Mouse (Mus musculus): ENCODE measurements at regions not wholly inside any gene's neighbourhood (a gene's known extent, or its start where the extent isn't known, plus 50 kb on each side); places are given as distances from the start of the nearest gene placed in this dataset.

GRCm38 (mm10) chr7:68851981-68852575 lies 103.0 kb upstream of the Arrdc4 start:
- H3K4me1 ChIP-seq (ENCODE audit: control insufficient read depth, insufficient read depth, low read length) = no peaks in the 10 kb centered on the region
- no peak overlapping the region for H3K27ac ChIP-seq (ENCODE audit: control insufficient read depth, insufficient read depth, low read depth, low read length)
- no peaks in the 10 kb centered on the region for H3K36me3 ChIP-seq (ENCODE audit: control insufficient read depth, insufficient read depth, low read length)
- H3K27me3 ChIP-seq (ENCODE audit: control insufficient read depth, insufficient read depth, low read length) = no peaks in the 10 kb centered on the region
- TF ChIP-seq CTCF (IDR thresholded peaks at IDR 0.05; ENCODE audit: control insufficient read depth, insufficient read depth, insufficient replicate concordance, low read depth, low read length) (no peak), POLR2A (IDR thresholded peaks at IDR 0.05; ENCODE audit: control insufficient read depth, low read depth, low read length) (no peak)
- H3K4me3 ChIP-seq (ENCODE audit: control insufficient read depth, low read depth, low read length) = no peak overlapping the region

GRCm38 (mm10) chr7:68844606-68845005 lies 95.6 kb upstream of the Arrdc4 start:
- H3K4me3 ChIP-seq (ENCODE audit: control insufficient read depth, low read depth, low read length) = no peak overlapping the region
- no peak for TF ChIP-seq POLR2A (IDR thresholded peaks at IDR 0.05; ENCODE audit: control insufficient read depth, low read depth, low read length)
- no peak for TF ChIP-seq CTCF (IDR thresholded peaks at IDR 0.05; ENCODE audit: control insufficient read depth, insufficient read depth, insufficient replicate concordance, low read depth, low read length)

GRCm38 (mm10) chr7:68843374-68843773 lies 94.3 kb upstream of the Arrdc4 start:
- no peak overlapping the region for H3K27ac ChIP-seq (ENCODE audit: control insufficient read depth, insufficient read depth, low read depth, low read length)
- H3K36me3 ChIP-seq (ENCODE audit: control insufficient read depth, insufficient read depth, low read length) = no peaks in the 10 kb centered on the region
- H3K4me3 ChIP-seq (ENCODE audit: control insufficient read depth, low read depth, low read length) = no peak overlapping the region
- no peaks in the 10 kb centered on the region for H3K27me3 ChIP-seq (ENCODE audit: control insufficient read depth, insufficient read depth, low read length)
- TF ChIP-seq CTCF (IDR thresholded peaks at IDR 0.05; ENCODE audit: control insufficient read depth, insufficient read depth, insufficient replicate concordance, low read depth, low read length) = peak; percentile 28; the same call in 1 of the 2 replicates
- TF ChIP-seq POLR2A (IDR thresholded peaks at IDR 0.05; ENCODE audit: control insufficient read depth, low read depth, low read length) = no peak
- H3K4me1 ChIP-seq (ENCODE audit: control insufficient read depth, insufficient read depth, low read length) = no peaks in the 10 kb centered on the region

More at GRCm38 (mm10) chr7:68844606-68845005, 95.6 kb upstream of the Arrdc4 start:
- H3K27me3 ChIP-seq (ENCODE audit: control insufficient read depth, insufficient read depth, low read length) = no peaks in the 10 kb centered on the region
- H3K36me3 ChIP-seq (ENCODE audit: control insufficient read depth, insufficient read depth, low read length) = no peaks in the 10 kb centered on the region
- H3K4me1 ChIP-seq (ENCODE audit: control insufficient read depth, insufficient read depth, low read length) = no peaks in the 10 kb centered on the region
- H3K27ac ChIP-seq (ENCODE audit: control insufficient read depth, insufficient read depth, low read depth, low read length) = no peak overlapping the region

GRCm38 (mm10) chr7:68833977-68834791 lies 85.1 kb upstream of the Arrdc4 start:
- TF ChIP-seq CTCF (IDR thresholded peaks at IDR 0.05; ENCODE audit: control insufficient read depth, insufficient read depth, insufficient replicate concordance, low read depth, low read length) (no peak), POLR2A (IDR thresholded peaks at IDR 0.05; ENCODE audit: control insufficient read depth, low read depth, low read length) (no peak)
- no peak overlapping the region for H3K27ac ChIP-seq (ENCODE audit: control insufficient read depth, insufficient read depth, low read depth, low read length)
- H3K27me3 ChIP-seq (ENCODE audit: control insufficient read depth, insufficient read depth, low read length) = no peaks in the 10 kb centered on the region
- no peaks in the 10 kb centered on the region for H3K36me3 ChIP-seq (ENCODE audit: control insufficient read depth, insufficient read depth, low read length)
- H3K4me3 ChIP-seq (ENCODE audit: control insufficient read depth, low read depth, low read length) = no peak overlapping the region
- peaks cover 2% of the 10 kb centered on the region; the same call in 1 of the 2 replicates for H3K4me1 ChIP-seq (ENCODE audit: control insufficient read depth, insufficient read depth, low read length)

GRCm38 (mm10) chr7:68833517-68833916 lies 84.5 kb upstream of the Arrdc4 start:
- H3K4me3 ChIP-seq (ENCODE audit: control insufficient read depth, low read depth, low read length) = no peak overlapping the region
- no peak overlapping the region for H3K27ac ChIP-seq (ENCODE audit: control insufficient read depth, insufficient read depth, low read depth, low read length)
- H3K4me1 ChIP-seq (ENCODE audit: control insufficient read depth, insufficient read depth, low read length) = peaks cover 2% of the 10 kb centered on the region; the same call in 1 of the 2 replicates
- TF ChIP-seq CTCF (IDR thresholded peaks at IDR 0.05; ENCODE audit: control insufficient read depth, insufficient read depth, insufficient replicate concordance, low read depth, low read length) (no peak), POLR2A (IDR thresholded peaks at IDR 0.05; ENCODE audit: control insufficient read depth, low read depth, low read length) (no peak)
- no peaks in the 10 kb centered on the region for H3K27me3 ChIP-seq (ENCODE audit: control insufficient read depth, insufficient read depth, low read length)
- no peaks in the 10 kb centered on the region for H3K36me3 ChIP-seq (ENCODE audit: control insufficient read depth, insufficient read depth, low read length)

- Histone ChIP-seq H3K4me1 (ENCODE audit: control insufficient read depth, insufficient read depth, low read length) (peaks cover 2% of the 10 kb centered on the region; the same call in 1 of the 2 replicates), H3K36me3 (ENCODE audit: control insufficient read depth, insufficient read depth, low read length) (no peaks in the 10 kb centered on the region), H3K27me3 (ENCODE audit: control insufficient read depth, insufficient read depth, low read length) (no peaks in the 10 kb centered on the region), H3K4me3 (ENCODE audit: control insufficient read depth, low read depth, low read length) (no peak overlapping the region), H3K27ac (ENCODE audit: control insufficient read depth, insufficient read depth, low read depth, low read length) (no peak overlapping the region)
- TF ChIP-seq POLR2A (IDR thresholded peaks at IDR 0.05; ENCODE audit: control insufficient read depth, low read depth, low read length) (no peak), CTCF (IDR thresholded peaks at IDR 0.05; ENCODE audit: control insufficient read depth, insufficient read depth, insufficient replicate concordance, low read depth, low read length) (peak; percentile 88)
These were observed 80.8 kb upstream of the Arrdc4 start for GRCm38 (mm10) chr7:68829861-68830260.

- no peak for TF ChIP-seq CTCF (IDR thresholded peaks at IDR 0.05; ENCODE audit: control insufficient read depth, insufficient read depth, insufficient replicate concordance, low read depth, low read length)
- no peak for TF ChIP-seq POLR2A (IDR thresholded peaks at IDR 0.05; ENCODE audit: control insufficient read depth, low read depth, low read length)
- Histone ChIP-seq H3K4me3 (ENCODE audit: control insufficient read depth, low read depth, low read length) (no peak overlapping the region), H3K4me1 (ENCODE audit: control insufficient read depth, insufficient read depth, low read length) (peaks cover 2% of the 10 kb centered on the region; the same call in 1 of the 2 replicates), H3K27me3 (ENCODE audit: control insufficient read depth, insufficient read depth, low read length) (no peaks in the 10 kb centered on the region), H3K36me3 (ENCODE audit: control insufficient read depth, insufficient read depth, low read length) (no peaks in the 10 kb centered on the region), H3K27ac (ENCODE audit: control insufficient read depth, insufficient read depth, low read depth, low read length) (no peak overlapping the region)
These were observed 75.4 kb upstream of the Arrdc4 start for GRCm38 (mm10) chr7:68824399-68824798.

All from testis, adult 2 months (tissue).